Mouse (Mus musculus) kidney, postnatal 0 days (tissue): ENCODE data around the gene Hexa. TPM values are rescaled to one million over a fixed set of nuclear protein-coding genes. Genes with fewer than 3 reads are reported as not detected.

Experiments
- ATAC-seq: fragments of 200-750 bp; cut with Nextera tagmentation; replicated peaks from 2 replicates; pipeline ENCODE4 v1.8.0; 2017; ENCODE audit warnings: low read depth, moderate number of reproducible peaks, moderate TSS enrichment, moderate library complexity; ENCODE audit not compliant: low FRiP score
- DNase-seq: peaks from one replicate; pipeline ENCODE4 v3.0.0-alpha.2; 2016; ENCODE audit warnings: low spot score
- H3K27ac ChIP-seq: fragments of 300-500 bp; sonication (generic); 2 replicates; pipeline ENCODE4 v1.5.1; 2014; ENCODE audit warnings: mild to moderate bottlenecking
- H3K27me3 ChIP-seq: fragments of 300-500 bp; sonication (generic); 2 replicates; pipeline ENCODE4 v1.6.1; 2014; ENCODE audit warnings: low read length, mixed read lengths; ENCODE audit not compliant: insufficient read depth
- H3K36me3 ChIP-seq: fragments of 300-500 bp; sonication (generic); 2 replicates; pipeline ENCODE4 v1.6.1; 2014; ENCODE audit warnings: low read length, mixed read lengths; ENCODE audit not compliant: insufficient read depth
- H3K4me1 ChIP-seq: fragments of 300-500 bp; sonication (generic); replicated peaks from 2 replicates; pipeline ENCODE4 v1.6.1; 2014; ENCODE audit warnings: antibody characterized with exemption, low read length, mixed read lengths; ENCODE audit not compliant: insufficient read depth
- H3K4me2 ChIP-seq: fragments of 300-500 bp; sonication (generic); 2 replicates; pipeline ENCODE4 v1.6.1; 2014; ENCODE audit warnings: mild to moderate bottlenecking, low read length, moderate library complexity, mixed read lengths
- H3K4me3 ChIP-seq: fragments of 300-500 bp; sonication (generic); replicated peaks from 2 replicates; pipeline ENCODE4 v1.5.1; 2014; ENCODE audit warnings: low read depth, low read length
- H3K9ac ChIP-seq: fragments of 300-500 bp; sonication (generic); 2 replicates; pipeline ENCODE4 v1.6.1; 2014; ENCODE audit warnings: low read depth, low read length
- H3K9me3 ChIP-seq: fragments of 300-500 bp; sonication (generic); replicated peaks from 2 replicates; pipeline ENCODE4 v1.6.1; 2016; ENCODE audit warnings: low read length, inconsistent platforms, mixed read lengths
- CTCF ChIP-seq: IDR thresholded peaks from 2 replicates; pipeline ENCODE4 v1.5.1; 2016; ENCODE audit warnings: antibody characterized with exemption, low read depth, mild to moderate bottlenecking, moderate library complexity
- WGBS: fragments of 180-500 bp; shearing (Covaris S2); extraction: QIAGEN DNeasy Blood & Tissue Kit; methylation state at CpG from one replicate; pipeline ENCODE4 v1.1.7; 2014; 5-methylcytosine and 5-hydroxymethylcytosine counted together
- polyA plus RNA-seq: library from polyadenylated mRNA; unstranded; fragments of >200 nt; fragmentation: Nextera tagmentation; extraction: Ambion mirVana; gene quantifications from 2 replicates; pipeline ENCODE4 v1.2.1, GENCODE M21; 2015

Gene Hexa
- polyA plus RNA-seq, 1 experiment from 2014 or later = 57.0 TPM

DNA sequence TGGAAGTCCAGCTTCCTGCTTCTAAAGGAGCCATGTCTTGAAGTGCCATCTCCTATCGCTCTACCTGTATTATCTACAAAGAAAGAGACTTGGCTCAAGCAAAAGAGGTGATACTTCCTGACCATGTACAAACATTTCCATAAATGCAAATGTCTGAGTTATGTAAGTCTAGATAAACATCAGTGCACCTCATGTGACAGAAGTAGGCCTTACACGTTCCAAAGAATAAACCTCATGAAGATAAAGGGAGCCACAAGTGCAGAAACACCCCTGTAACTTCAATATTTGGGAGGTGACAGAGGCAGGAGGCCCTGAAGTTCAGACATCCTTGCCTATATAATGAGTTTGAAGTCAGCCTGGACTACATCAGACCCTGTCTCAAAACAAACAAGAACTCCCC, 32.5 kb downstream of the Hexa start:
- WGBS = 74% methylated on average over 2 of the region's 2 CpGs
- peaks cover 4% of the 10 kb centered on the region; the same call in 1 of the 2 replicates for H3K27me3 ChIP-seq
- H3K4me3 ChIP-seq = no peak overlapping the region
- no peak overlapping the region for H3K4me2 ChIP-seq
- H3K9me3 ChIP-seq = no peaks in the 10 kb centered on the region
- no peak for TF ChIP-seq CTCF
- H3K9ac ChIP-seq = no peak overlapping the region
- H3K27ac ChIP-seq = no peak overlapping the region
- ATAC-seq (no peak), DNase-seq (no peak)
- H3K4me1 ChIP-seq = no peaks in the 10 kb centered on the region
- H3K36me3 ChIP-seq = no peaks in the 10 kb centered on the region

DNA sequence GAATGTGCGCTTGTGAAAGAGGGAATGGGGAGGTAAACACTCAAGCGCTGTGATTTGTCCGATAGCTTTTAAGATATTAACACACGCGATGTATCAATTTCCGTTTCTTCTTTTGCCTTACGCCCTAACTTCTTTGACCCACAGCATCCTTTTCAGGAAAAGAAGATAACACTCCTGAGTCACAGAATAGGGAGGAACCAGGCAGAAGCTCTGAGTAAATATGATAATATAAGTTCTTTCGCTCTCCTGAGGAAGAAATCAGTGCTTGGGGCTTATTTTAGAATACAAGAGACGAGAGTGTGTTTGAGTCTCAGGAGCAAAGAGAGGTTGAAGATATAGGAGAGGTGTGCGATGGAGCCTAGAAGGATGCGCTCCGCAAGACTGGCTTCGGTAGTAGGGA, 38.1 kb downstream of the Hexa start:
- Histone ChIP-seq H3K27ac (no peak overlapping the region), H3K9me3 (no peaks in the 10 kb centered on the region), H3K4me1 (0 out of 2 replicates have a peak, but pooled peaks cover 3% of the 10 kb centered on the region), H3K4me2 (peak overlapping the region; percentile 51), H3K4me3 (peak overlapping the region; percentile 35), H3K27me3 (peaks cover 7% of the 10 kb centered on the region; the same call in 1 of the 2 replicates), H3K9ac (no peak overlapping the region), H3K36me3 (no peaks in the 10 kb centered on the region)
- no peak for TF ChIP-seq CTCF
- no peak for ATAC-seq
- WGBS = 14% methylated on average over 13 of the region's 13 CpGs
- DNase-seq = no peak

DNA sequence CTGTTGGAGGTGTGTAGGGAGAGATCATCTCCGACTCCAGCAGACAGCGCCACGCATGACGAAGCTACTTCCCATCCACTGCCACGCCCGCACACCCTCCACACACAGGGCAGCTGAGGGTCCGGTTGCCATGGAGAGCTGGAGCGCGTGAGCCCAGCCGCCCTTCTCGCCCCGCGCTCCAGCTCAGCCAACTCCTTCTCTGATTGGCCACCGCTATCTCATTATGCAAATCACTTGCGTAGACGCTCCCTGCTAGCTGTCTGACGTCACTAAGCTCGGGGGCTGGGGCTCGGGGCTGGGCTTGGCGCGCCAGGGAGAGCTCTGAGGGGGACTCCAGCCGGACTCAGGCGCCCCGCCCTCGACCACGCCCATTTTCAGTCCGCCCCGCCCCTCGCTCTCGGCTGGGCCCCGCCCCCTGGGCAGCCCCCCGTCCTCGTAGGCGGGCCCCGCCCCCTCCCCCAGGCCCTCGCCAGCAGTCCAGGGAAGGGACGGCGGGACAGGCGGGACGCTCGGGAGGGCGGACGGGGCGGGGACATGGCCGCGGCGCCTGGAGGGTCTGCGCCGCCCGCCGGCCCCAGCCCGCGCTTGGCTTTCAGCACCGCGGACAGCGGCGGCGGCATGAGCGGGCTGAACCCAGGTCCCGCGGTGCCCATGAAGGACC, 38.6 kb downstream of the Hexa start, which contains the start of gene Celf6:
Gene Celf6 (plus strand): TSS at position 74 of the 661 bp plus-strand sequence.
- DNase-seq (peak; percentile 98), ATAC-seq (peak; percentile 97)
- no peaks in the 10 kb centered on the region for H3K36me3 ChIP-seq
- no peaks in the 10 kb centered on the region for H3K9me3 ChIP-seq
- H3K27ac ChIP-seq = no peak within 1 kb of the TSS
- WGBS = under 1% methylated on average over 54 of the region's 61 CpGs
- 0 out of 2 replicates have a peak, but pooled peaks cover 3% of the 10 kb centered on the region for H3K4me1 ChIP-seq
- H3K9ac ChIP-seq = no peak within 1 kb of the TSS
- peaks cover 7% of the 10 kb centered on the region; the same call in 1 of the 2 replicates for H3K27me3 ChIP-seq
- H3K4me3 ChIP-seq = peak within 1 kb of the TSS; percentile 35
- H3K4me2 ChIP-seq = peak within 1 kb of the TSS; percentile 51
- 0 out of 2 replicates have a peak, but pooled peaks have one; percentile 2 for TF ChIP-seq CTCF

DNA sequence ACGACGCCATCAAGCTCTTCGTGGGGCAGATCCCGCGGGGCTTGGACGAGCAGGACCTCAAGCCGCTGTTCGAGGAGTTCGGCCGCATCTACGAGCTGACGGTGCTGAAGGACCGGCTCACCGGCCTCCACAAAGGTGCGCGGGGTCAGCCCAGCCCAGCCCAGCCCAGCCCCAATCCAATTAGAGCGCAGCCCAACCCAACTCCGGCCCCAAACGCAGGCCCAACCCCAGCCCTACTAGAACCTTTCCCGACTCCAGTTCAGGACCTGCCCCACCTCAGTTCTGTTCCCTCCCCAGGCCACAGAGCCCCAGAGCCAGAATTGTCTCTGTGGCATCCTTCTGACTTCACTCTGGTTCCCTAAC, 39.1 kb downstream of the Hexa start:
- Histone ChIP-seq H3K9me3 (no peaks in the 10 kb centered on the region), H3K4me3 (peak overlapping the region; percentile 35), H3K27me3 (peaks cover 7% of the 10 kb centered on the region; the same call in 1 of the 2 replicates), H3K4me1 (0 out of 2 replicates have a peak, but pooled peaks cover 3% of the 10 kb centered on the region), H3K4me2 (peak overlapping the region; percentile 51), H3K27ac (no peak overlapping the region), H3K36me3 (no peaks in the 10 kb centered on the region), H3K9ac (no peak overlapping the region)
- WGBS = 1% methylated on average over 19 of the region's 20 CpGs
- DNase-seq (no peak), ATAC-seq (no peak; the same call in 1 of the 2 replicates)
- TF ChIP-seq CTCF = no peak

DNA sequence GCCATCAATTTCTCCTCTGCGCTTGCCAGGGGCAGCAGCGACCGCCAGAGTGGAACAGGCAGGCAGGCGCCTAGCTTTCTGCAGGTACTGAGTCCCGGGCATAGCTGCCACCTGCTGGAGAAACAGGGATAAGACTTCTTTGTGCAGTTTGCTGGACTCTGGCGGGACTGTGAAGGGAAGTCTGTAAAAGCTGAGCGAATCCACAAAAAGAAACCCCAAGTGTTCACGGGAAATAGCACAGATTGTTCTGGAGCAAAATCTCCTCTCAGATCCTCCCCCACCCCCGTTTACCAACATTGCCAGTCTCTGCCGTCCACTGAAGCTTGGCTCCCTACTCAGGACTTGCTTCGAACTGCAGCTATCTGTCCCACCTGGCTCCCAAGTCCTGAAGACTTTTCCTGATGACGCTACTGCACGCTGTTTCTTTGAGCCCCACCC, 45.5 kb downstream of the Hexa start:
- H3K27ac ChIP-seq = no peak overlapping the region
- peak overlapping the region; percentile 28 for H3K4me3 ChIP-seq
- H3K4me2 ChIP-seq = peak overlapping the region; percentile 55
- no peaks in the 10 kb centered on the region for H3K4me1 ChIP-seq
- WGBS = under 1% methylated on average over 13 of the region's 13 CpGs
- TF ChIP-seq CTCF = peak; percentile 90
- ATAC-seq (0 out of 2 replicates have a peak, but pooled peaks have one; percentile 25), DNase-seq (peak; percentile 93)
- no peak overlapping the region for H3K9ac ChIP-seq
- H3K27me3 ChIP-seq = no peaks in the 10 kb centered on the region
- no peaks in the 10 kb centered on the region for H3K9me3 ChIP-seq
- no peaks in the 10 kb centered on the region for H3K36me3 ChIP-seq

DNA sequence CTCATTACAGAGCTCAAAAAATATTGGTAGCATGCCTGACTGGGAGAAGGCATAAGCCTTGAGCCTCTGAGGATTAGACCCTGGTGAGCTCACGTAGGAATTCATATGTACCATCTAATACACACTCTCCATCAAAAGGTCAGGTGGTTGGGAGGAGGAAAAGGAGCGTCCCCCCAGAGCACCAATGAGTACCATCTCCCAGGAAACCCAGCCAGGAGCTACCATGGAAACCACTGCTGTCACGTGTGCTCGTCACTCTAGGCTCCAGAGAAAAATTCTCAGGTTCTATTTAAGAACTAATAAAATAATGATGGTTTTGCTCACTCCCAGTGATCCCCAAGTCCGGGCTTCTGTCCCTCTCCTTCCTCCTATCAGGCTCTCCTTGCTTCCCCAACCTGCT, 48.9 kb downstream of the Hexa start:
- DNase-seq (no peak), ATAC-seq (no peak)
- 76% methylated on average over 5 of the region's 5 CpGs for WGBS
- no peaks in the 10 kb centered on the region for H3K36me3 ChIP-seq
- H3K27ac ChIP-seq = no peak overlapping the region
- no peaks in the 10 kb centered on the region for H3K27me3 ChIP-seq
- no peak overlapping the region for H3K9ac ChIP-seq
- H3K4me2 ChIP-seq = no peak overlapping the region
- no peaks in the 10 kb centered on the region for H3K4me1 ChIP-seq
- H3K4me3 ChIP-seq = no peak overlapping the region
- no peak for TF ChIP-seq CTCF
- H3K9me3 ChIP-seq = no peaks in the 10 kb centered on the region
